Mouse (Mus musculus): ENCODE measurements around the gene Srsf12.
A peak's percentile ranks its signal among the peaks of the same experiment; 100 is the strongest.

Srsf12 gene

GRCm38 (mm10) chr4:33208881-33209841, at the start of gene Srsf12:
Gene Srsf12, plus strand, starts transcription at chr4:33208991.
- peak; percentile 53 for DNase-seq (ENCODE audit: low read depth, low spot score)

DNA sequence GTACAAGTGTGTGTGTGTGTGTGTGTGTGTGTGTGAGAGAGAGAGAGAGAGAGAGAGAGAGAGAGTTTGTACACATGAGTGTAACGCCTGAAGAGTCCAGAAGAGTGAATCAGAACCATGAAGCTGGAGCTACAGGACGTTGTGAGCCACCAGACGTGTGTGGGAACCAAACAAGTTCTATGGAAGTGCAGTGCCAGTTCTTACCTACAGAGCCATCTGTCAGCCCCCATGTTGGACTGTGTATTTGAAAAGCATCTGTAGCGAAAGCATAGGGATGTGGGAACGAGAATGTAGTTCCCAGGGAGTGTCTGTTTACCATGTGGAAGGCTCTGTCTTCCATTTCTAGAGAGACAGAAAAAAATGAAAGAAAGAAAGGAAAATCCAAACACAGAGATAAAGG, 25.3 kb upstream of the Srsf12 start:
- no peak for DNase-seq (ENCODE audit: low read depth, low spot score)

GRCm38 (mm10) chr4:33188164-33188563, 20.6 kb upstream of the Srsf12 start:
- peak; percentile 79 for DNase-seq (ENCODE audit: low read depth, low spot score)

DNA sequence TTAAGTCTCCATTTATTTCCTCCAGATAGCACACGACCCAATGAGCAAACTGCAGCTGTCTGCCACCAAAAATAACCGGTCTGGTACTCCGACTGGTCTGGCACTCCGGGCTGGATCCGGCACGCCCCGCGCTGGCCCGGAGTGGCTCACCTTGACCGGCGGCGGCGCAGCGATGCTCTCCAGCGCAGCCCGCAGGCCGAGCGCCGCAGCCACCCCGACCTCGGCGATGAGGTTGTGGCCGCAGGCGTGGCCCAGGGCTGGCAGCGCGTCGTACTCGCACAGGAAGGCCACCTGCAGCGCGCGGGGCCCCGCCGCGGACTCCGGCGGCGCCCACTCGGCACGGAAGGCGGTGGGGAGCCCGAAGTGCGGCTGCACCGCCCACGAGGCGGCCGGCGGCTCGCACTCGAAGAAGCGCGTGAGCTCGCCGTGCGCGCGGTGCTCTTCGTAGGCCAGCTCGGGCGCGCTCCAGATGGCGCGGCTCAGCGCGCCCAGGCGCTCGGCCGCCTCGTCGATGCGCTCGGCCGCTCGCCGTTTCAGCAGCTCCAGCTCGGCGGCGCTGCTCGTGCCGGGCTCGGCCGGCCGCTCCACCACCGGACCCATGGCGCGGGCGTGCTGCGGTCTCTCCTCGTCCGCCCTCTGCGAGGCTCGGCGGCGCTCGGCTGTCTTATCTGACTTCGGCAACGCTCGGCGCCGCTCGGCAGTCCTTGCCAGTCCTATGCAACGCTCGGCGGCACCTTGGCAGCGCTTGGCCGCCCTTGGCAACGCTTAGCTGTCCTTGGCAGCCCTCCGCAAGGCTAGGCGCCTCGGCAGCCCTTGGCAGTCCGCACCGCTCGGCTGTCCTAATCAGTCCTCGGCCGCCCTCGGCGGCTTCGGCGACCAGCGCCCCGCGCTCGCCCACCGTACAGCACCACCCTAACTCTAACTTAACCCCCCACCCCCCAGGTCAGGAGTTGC, 19.7 kb upstream of the Srsf12 start:
- peak; percentile 92 for DNase-seq (ENCODE audit: low read depth, low spot score)

- no peak for DNase-seq (ENCODE audit: low read depth, low spot score)
Observed at GRCm38 (mm10) chr4:33189735-33190036, 19.1 kb upstream of the Srsf12 start, which contains the start of gene Pm20d2. Gene Pm20d2, minus strand, starts transcription at chr4:33189737.

DNA sequence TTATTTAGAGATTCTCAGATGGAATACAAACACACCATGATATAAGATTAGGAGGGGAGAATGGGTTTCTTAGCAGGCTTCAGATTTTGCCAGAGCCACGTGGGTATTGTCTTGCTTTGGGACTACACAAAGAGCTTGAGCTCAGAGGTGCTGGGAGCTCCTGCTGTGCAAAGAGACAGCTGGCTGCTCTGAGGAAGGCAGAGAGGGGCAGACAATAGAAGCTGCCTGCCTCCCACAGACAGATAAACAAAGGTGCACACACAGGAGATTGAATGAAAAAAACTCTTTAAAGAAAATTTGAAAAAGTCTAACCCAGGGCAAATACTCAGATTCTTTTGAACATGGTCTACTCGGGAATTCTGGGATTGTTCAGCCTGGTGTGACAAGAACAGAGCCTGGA, 10.7 kb upstream of the Srsf12 start:
- peak; percentile 81 for DNase-seq (ENCODE audit: low read depth, low spot score)

GRCm38 (mm10) chr4:33204682-33205081, 4.1 kb upstream of the Srsf12 start:
- peak; percentile 76 for DNase-seq (ENCODE audit: low read depth, low spot score)

DNA sequence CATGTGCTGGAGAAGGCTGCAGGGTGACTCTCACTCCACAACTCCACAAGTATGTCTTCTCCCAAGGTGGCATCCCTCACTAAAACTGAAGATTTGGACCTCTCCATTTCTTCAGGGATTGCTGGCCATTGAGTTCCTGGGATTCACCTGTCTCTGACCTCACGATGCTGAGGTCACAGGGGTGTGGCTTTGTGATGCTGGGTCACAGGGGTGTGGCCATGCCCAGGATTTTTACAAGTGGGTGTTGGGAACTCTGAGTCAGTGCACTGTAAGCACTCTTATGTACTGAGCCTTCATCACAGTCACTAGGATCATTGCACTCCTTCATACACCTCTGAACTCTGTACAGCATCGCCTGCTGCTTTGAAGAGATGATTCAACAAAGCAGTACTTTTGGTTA, 1.2 kb upstream of the Srsf12 start:
- DNase-seq (ENCODE audit: low read depth, low spot score), result peak; percentile 47

DNA sequence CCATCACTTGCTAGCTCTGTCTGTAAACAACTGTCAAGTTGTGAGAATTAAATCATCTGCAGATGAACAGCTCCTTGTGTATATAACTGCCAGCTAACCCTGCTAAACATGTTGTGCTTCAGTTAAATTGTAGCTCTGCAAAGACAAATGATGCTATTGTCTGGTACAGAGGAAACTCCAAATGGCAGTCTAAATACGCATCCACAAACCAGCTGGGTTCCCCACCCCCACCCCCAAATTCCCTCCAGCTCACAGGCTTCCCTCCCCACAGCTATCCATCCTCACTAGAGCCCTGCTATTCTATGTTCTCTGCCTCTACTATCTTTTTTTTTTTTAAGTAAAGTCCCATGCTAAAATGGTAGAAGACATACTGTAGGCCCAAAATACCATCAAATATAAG, 13.1 kb downstream of the Srsf12 start:
- DNase-seq (ENCODE audit: low read depth, low spot score), result no peak

DNA sequence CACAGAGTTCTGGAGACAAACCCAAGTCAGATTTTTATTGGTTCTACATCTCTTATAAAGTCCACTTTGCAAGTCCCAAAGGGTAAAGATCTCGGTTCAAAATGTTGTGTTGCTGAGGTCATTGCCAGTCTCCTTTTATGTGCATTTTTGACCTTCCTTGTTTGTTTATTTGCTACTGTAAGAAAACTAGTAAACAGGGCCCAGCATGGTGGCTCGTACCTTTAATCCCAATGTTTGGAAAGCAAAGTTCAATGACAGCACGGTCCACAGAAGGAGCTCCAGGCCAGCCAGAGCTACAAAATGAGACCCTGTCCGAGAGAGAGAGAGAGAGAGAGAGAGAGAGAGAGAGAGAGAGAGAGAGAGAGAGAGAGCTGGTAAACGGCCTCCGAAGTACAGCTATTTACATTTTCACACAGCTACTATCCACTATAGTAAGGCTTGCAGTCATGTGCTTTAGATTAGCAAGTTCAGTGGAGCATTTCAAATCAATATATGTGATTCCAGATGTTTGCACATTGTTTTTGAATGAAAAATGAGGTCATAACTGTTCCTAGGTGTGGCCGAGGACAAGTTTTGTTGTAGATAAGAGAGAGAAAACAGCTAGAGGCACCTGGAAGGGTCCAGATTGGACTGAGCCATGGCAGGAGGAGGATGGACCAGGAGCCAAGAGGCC, 15.3 kb downstream of the Srsf12 start:
- DNase-seq (ENCODE audit: low read depth, low spot score), result no peak

GRCm38 (mm10) chr4:33227164-33227563, 18.4 kb downstream of the Srsf12 start:
- DNase-seq (ENCODE audit: low read depth, low spot score), result no peak

- DNase-seq (ENCODE audit: low read depth, low spot score), result no peak
Observed at GRCm38 (mm10) chr4:33229639-33230038, 20.8 kb downstream of the Srsf12 start.

DNA sequence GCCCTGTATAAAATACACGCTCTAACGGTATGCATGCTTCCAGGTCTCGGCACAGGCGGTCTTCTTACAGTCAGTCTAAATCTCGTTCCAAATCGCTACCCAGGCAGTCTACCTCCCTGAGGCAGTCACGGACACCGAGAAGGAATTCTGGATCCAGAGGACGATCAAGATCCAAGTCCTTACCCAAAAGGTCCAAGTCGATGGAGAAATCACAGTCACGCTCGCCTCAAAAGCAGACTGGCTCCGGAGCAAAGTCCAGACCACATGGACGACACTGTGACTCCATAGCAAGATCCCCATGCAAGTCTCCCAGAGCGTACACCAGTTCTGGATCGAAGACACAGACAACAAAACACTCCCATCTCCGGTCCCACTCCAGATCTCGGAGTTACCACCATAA, 22.1 kb downstream of the Srsf12 start:
- peak; percentile 32 for DNase-seq (ENCODE audit: low read depth, low spot score)

- DNase-seq (ENCODE audit: low read depth, low spot score), result no peak
Observed at GRCm38 (mm10) chr4:33242536-33242935, 33.7 kb downstream of the Srsf12 start.

GRCm38 (mm10) chr4:33243016-33243758, 34.4 kb downstream of the Srsf12 start:
- no peak for DNase-seq (ENCODE audit: low read depth, low spot score)

GRCm38 (mm10) chr4:33243921-33244320, 35.1 kb downstream of the Srsf12 start:
- no peak for DNase-seq (ENCODE audit: low read depth, low spot score)

GRCm38 (mm10) chr4:33245853-33246395, 37.1 kb downstream of the Srsf12 start:
- DNase-seq (ENCODE audit: low read depth, low spot score), result no peak

DNA sequence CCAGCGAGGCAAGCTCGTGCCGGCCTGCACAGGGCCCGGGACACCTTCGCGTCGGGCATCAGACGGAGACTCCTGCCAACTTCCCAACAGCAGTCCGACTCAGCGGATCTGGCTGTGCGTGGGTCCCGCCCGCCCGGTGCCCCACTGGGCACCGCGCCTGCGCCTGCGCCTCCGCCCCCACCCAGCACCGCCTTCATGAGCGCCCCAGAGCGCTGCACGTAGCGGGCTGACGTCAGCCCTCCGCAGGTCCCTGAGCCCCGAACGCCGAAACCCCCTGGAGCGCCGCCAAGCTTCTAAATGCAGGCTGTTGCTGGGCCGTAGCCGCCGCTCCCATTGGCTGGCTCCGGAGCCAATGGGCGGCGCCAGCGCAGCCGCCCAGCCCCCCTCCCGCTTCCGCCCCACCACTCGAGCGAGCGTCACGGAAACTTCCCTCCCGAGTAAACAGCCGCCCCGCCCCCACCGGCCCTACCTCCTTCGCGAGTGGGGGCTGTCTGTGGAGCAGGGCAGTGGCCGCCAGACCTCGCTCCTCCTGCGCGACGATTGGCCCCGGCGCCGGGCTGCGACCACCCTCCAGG, 38.8 kb downstream of the Srsf12 start:
- peak; percentile 100 for DNase-seq (ENCODE audit: low read depth, low spot score)

DNA sequence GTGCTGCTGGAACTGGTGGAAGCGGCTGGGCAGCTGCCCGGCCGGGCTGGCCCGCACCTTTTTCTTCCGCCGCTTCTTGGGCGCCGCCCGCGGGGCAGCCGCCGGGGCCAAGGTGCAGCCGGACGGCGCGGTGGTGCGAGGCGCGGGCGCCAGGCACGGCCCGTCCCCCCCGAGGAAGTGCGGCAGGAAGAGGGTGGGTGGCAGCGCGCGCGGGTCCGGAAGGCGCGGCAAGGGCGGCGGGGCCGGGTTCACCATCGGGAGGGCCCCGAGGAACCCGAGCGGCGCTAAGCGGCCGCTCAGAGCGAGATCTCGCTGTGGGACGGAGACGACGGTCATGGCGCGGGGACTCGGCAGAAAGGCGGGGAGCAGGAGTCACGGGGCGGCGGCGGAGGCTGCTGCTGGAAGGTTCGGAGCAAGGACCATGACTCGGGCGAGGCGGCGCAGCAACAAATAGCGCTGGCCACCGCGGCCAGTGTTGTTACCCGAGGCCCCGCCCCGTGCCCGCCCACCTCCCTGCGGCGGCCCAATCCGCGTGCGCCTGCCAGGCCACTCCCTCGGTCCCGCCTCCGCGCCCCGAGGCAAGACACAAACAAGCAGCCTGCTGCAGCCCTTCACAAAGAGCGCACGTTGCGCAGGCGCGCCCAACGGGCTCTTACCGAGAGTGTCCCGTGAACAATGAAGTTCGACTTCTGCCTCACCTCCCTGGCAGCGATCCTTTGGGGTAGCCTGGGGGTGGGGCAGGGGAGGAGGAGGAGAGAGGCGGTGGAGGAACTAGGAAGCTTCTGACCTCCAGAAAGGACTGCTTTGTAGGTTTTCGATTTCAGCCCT, 39.5 kb downstream of the Srsf12 start:
- peak; percentile 100 for DNase-seq (ENCODE audit: low read depth, low spot score)

Data from ZHBTc4 (cell line).